11 mouse cellular contexts compared by ENCODE assay signal in genomic region chr9:44686638-44687037, GRCm38 (mm10). TPM values are rescaled to one million over a fixed set of nuclear protein-coding genes. Genes with fewer than 3 reads are reported as not detected.
A peak's percentile ranks its signal among the peaks of the same experiment; 100 is the strongest.
DNase-seq lines count a peak whose midpoint lies in the region; ATAC-seq and TF ChIP-seq lines count a peak whose summit lies in the region.
"Had no signal": no experiment of that assay in that cellular context is flagged by ENCODE, and none has a peak within 500 bp of the region (broad histone marks: within the 10 kb centered on the region; RNA-seq: fewer than 3 reads in every experiment).

No protein-coding gene starts in this region.

- H3K4me2 ChIP-seq in heart, embryonic 16.5 days (ENCODE audit: low read depth, low read length) = no peak overlapping the region
- H3K4me2 ChIP-seq in heart, embryonic 11.5 days = no peak overlapping the region
- no peak overlapping the region for H3K4me2 ChIP-seq in stomach, embryonic 16.5 days (ENCODE audit: low read depth, low read length)
- H3K4me2 ChIP-seq in stomach, postnatal 0 days (replicated peaks; ENCODE audit: low read depth) = no peak overlapping the region

- peaks cover 21% of the 10 kb centered on the region for H3K36me3 ChIP-seq in heart, embryonic 16.5 days (ENCODE audit: control insufficient read depth, insufficient read depth)
- H3K36me3 ChIP-seq in heart, embryonic 11.5 days (ENCODE audit: control insufficient read depth, insufficient read depth, low read length) = peaks cover 7% of the 10 kb centered on the region; the same call in 1 of the 2 replicates
- peaks cover 4% of the 10 kb centered on the region; the same call in 1 of the 2 replicates for H3K36me3 ChIP-seq in stomach, embryonic 16.5 days (ENCODE audit: control insufficient read depth, insufficient read depth, low read length)
- peaks cover 14% of the 10 kb centered on the region for H3K36me3 ChIP-seq in stomach, postnatal 0 days (ENCODE audit: control insufficient read depth, insufficient read depth, low read length)
- H3K36me3 ChIP-seq in midbrain, embryonic 10.5 days = peaks cover 53% of the 10 kb centered on the region

- no peaks in the 10 kb centered on the region for H3K9me3 ChIP-seq in heart, embryonic 16.5 days (replicated peaks; ENCODE audit: control insufficient read depth, low read length)
- no peaks in the 10 kb centered on the region for H3K9me3 ChIP-seq in heart, embryonic 11.5 days (replicated peaks; ENCODE audit: control insufficient read depth, low read length)
- no peaks in the 10 kb centered on the region for H3K9me3 ChIP-seq in stomach, embryonic 16.5 days (replicated peaks; ENCODE audit: control insufficient read depth, low read length)
- H3K9me3 ChIP-seq in stomach, postnatal 0 days (ENCODE audit: control insufficient read depth, low read length) = no peaks in the 10 kb centered on the region
- no peaks in the 10 kb centered on the region for H3K9me3 ChIP-seq in midbrain, embryonic 10.5 days (replicated peaks)

- no peaks in the 10 kb centered on the region for H3K27me3 ChIP-seq in heart, embryonic 16.5 days (ENCODE audit: control insufficient read depth, insufficient read depth, low read length)
- H3K27me3 ChIP-seq in heart, embryonic 11.5 days (ENCODE audit: control insufficient read depth, insufficient read depth, low read length) = no peaks in the 10 kb centered on the region
- no peaks in the 10 kb centered on the region for H3K27me3 ChIP-seq in stomach, embryonic 16.5 days (ENCODE audit: control insufficient read depth, insufficient read depth, low read length)
- H3K27me3 ChIP-seq in stomach, postnatal 0 days (ENCODE audit: control insufficient read depth, insufficient read depth, low read length) = no peaks in the 10 kb centered on the region
- H3K27me3 ChIP-seq in midbrain, embryonic 10.5 days (ENCODE audit: low read depth, poor library complexity, severe bottlenecking) = no peaks in the 10 kb centered on the region

- no peak for TF ChIP-seq EP300 in stomach, postnatal 0 days (optimal IDR thresholded peaks at IDR 0.05)

- no peak overlapping the region for H3K4me3 ChIP-seq in heart, embryonic 16.5 days (ENCODE audit: low read length)
- H3K4me3 ChIP-seq in heart, embryonic 11.5 days (ENCODE audit: low read depth, low read length) = no peak overlapping the region
- H3K4me3 ChIP-seq in stomach, embryonic 16.5 days (replicated peaks; ENCODE audit: low read length) = no peak overlapping the region
- no peak overlapping the region for H3K4me3 ChIP-seq in stomach, postnatal 0 days (ENCODE audit: low read depth, low read length)
- no peak overlapping the region for H3K4me3 ChIP-seq in midbrain, embryonic 10.5 days

- ATAC-seq in heart, embryonic 16.5 days (replicated peaks; ENCODE audit: extremely low read depth, insufficient read depth, low FRiP score) = no peak
- ATAC-seq in heart, embryonic 11.5 days (replicated peaks; ENCODE audit: insufficient number of reproducible peaks, low FRiP score, low TSS enrichment) = no peak
- no peak for ATAC-seq in stomach, embryonic 16.5 days (ENCODE audit: insufficient read depth, low FRiP score)
- ATAC-seq in stomach, postnatal 0 days (ENCODE audit: low FRiP score, low TSS enrichment) = no peak

- H3K4me1 ChIP-seq in heart, embryonic 16.5 days (ENCODE audit: control insufficient read depth, insufficient read depth, low read length) = peaks cover 12% of the 10 kb centered on the region
- peaks cover 10% of the 10 kb centered on the region for H3K4me1 ChIP-seq in heart, embryonic 11.5 days (ENCODE audit: control insufficient read depth, insufficient read depth, low read length)
- peaks cover 7% of the 10 kb centered on the region; the same call in 1 of the 2 replicates for H3K4me1 ChIP-seq in stomach, embryonic 16.5 days (ENCODE audit: control insufficient read depth, insufficient read depth, low read length)
- no peaks in the 10 kb centered on the region; the same call in none of the 2 replicates for H3K4me1 ChIP-seq in stomach, postnatal 0 days (replicated peaks; ENCODE audit: control insufficient read depth, insufficient read depth)
- H3K4me1 ChIP-seq in midbrain, embryonic 10.5 days = peaks cover 32% of the 10 kb centered on the region

- no peak for DNase-seq in stomach, postnatal 0 days (ENCODE audit: low spot score)
- peak; percentile 58 for DNase-seq in midbrain, embryonic 10.5 days (ENCODE audit: low spot score)
- no peak for DNase-seq in urinary bladder, adult 18-20 months (ENCODE audit: low spot score in 2 of 2)
- DNase-seq in left cerebral cortex, adult 9 months (ENCODE audit: low spot score in 2 of 2) = no peak
- DNase-seq in ovary, postnatal 10 days (ENCODE audit: low spot score) = no peak
- DNase-seq: gastrocnemius, postnatal 14 days; layer of hippocampus, adult 9-11 months had no signal

- H3K27ac ChIP-seq in heart, embryonic 16.5 days (ENCODE audit: low read length) = peak overlapping the region; percentile 19; the same call in 1 of the 2 replicates
- no peak overlapping the region for H3K27ac ChIP-seq in heart, embryonic 11.5 days (ENCODE audit: low read depth, low read length)
- peak overlapping the region; percentile 30; the same call in 1 of the 2 replicates for H3K27ac ChIP-seq in stomach, embryonic 16.5 days (ENCODE audit: low read length)
- H3K27ac ChIP-seq in stomach, postnatal 0 days (replicated peaks) = no peak overlapping the region
- H3K27ac ChIP-seq in midbrain, embryonic 10.5 days (replicated peaks) = peak overlapping the region; percentile 64; the same call in 1 of the 2 replicates

- TF ChIP-seq CTCF in stomach, postnatal 0 days (IDR thresholded peaks at IDR 0.05; ENCODE audit: low read depth) = no peak

- WGBS in heart, embryonic 16.5 days = 81% methylated on average over 5 of the region's 5 CpGs
- WGBS in heart, embryonic 11.5 days (ENCODE audit: insufficient replicate concordance) = 73% methylated on average over 5 of the region's 5 CpGs
- WGBS in stomach, embryonic 16.5 days = 73% methylated on average over 5 of the region's 5 CpGs
- WGBS in stomach, postnatal 0 days = 69% methylated on average over 5 of the region's 5 CpGs
- WGBS in midbrain, embryonic 10.5 days = 60% methylated on average over 5 of the region's 5 CpGs

- H3K9ac ChIP-seq in heart, embryonic 16.5 days (ENCODE audit: low read length) = no peak overlapping the region
- no peak overlapping the region for H3K9ac ChIP-seq in heart, embryonic 11.5 days (ENCODE audit: low read depth, low read length)
- H3K9ac ChIP-seq in stomach, embryonic 16.5 days (ENCODE audit: low read length) = no peak overlapping the region
- no peak overlapping the region for H3K9ac ChIP-seq in stomach, postnatal 0 days (ENCODE audit: low read length)

RNA-seq across cellular contexts. Expression of gene Treh, which starts 13.6 kb away (rescaled TPM):
- polyA plus RNA-seq in heart, embryonic 16.5 days (2015; fragmentation: Nextera tagmentation; extraction: Ambion mirVana) = 0.07 TPM in 1 of 2 replicates, not detected in the other
- not detected in 2 replicates for polyA plus RNA-seq in heart, embryonic 11.5 days (2014; fragmentation: Nextera tagmentation; extraction: Ambion mirVana)
- not detected in 2 replicates for polyA plus RNA-seq in stomach, embryonic 16.5 days (2015; fragmentation: Nextera tagmentation; extraction: Ambion mirVana)
- not detected in 2 replicates for polyA plus RNA-seq in stomach, postnatal 0 days (2015; fragmentation: Nextera tagmentation; extraction: Ambion mirVana)
- not detected in 2 replicates for polyA plus RNA-seq in midbrain, embryonic 10.5 days (2016; fragmentation: Nextera tagmentation; extraction: Ambion mirVana)
- polyA plus RNA-seq: testis, adult 2 months had no signal

RNA-seq across cellular contexts. Expression of gene Phldb1, which starts 48.4 kb away (rescaled TPM):
- polyA plus RNA-seq in heart, embryonic 16.5 days (2015; fragmentation: Nextera tagmentation; extraction: Ambion mirVana) = 25.9 and 30.4 TPM in 2 replicates
- polyA plus RNA-seq in heart, embryonic 11.5 days (2014; fragmentation: Nextera tagmentation; extraction: Ambion mirVana) = 23.6 and 24.2 TPM in 2 replicates
- 22.4 and 24.5 TPM in 2 replicates for polyA plus RNA-seq in stomach, embryonic 16.5 days (2015; fragmentation: Nextera tagmentation; extraction: Ambion mirVana)
- polyA plus RNA-seq in stomach, postnatal 0 days (2015; fragmentation: Nextera tagmentation; extraction: Ambion mirVana) = 14.9 and 15.8 TPM in 2 replicates
- 40.8 and 49.1 TPM in 2 replicates for polyA plus RNA-seq in midbrain, embryonic 10.5 days (2016; fragmentation: Nextera tagmentation; extraction: Ambion mirVana)

Comparison
In these comparisons a context has a peak if more than half of its experiments do, and no peak if none do; other contexts are left out.
1. H3K27ac ChIP-seq: peak in heart, embryonic 16.5 days (single experiment), stomach, embryonic 16.5 days (single experiment) and midbrain, embryonic 10.5 days (single experiment); none in heart, embryonic 11.5 days (single experiment) and stomach, postnatal 0 days (single experiment).